Mouse (Mus musculus): Measurements from ENCODE around the gene Cdkn1a.

- TF ChIP-seq CTCF (IDR thresholded peaks at IDR 0.05): no peak
- no peak for TF ChIP-seq POLR2A (IDR thresholded peaks at IDR 0.05; ENCODE audit: insufficient read depth, low read depth, low read length)
Measured at GRCm38 (mm10) chr17:29049923-29050322, 40.9 kb upstream of the Cdkn1a start.
